Mouse (Mus musculus) heart, postnatal 10 days (tissue): Measurements from ENCODE around the gene Afg1l. TPM values are rescaled to one million over a fixed set of nuclear protein-coding genes. Genes with fewer than 3 reads are reported as not detected.

Source experiments
- DNase-seq, 2 experiments: peaks; one replicate each; pipeline ENCODE4 v3.0.0; 2021
- intact Hi-C: fragments of 180-260 bp; cut with DNase I; formaldehyde crosslinking; loops from one replicate; pipeline ENCODE4 v1.15.1; 2025
- total RNA-seq, 2 experiments: library from RNA; stranded (reverse); gene quantifications; 2 replicates each; pipeline ENCODE4 v1.2.3; 2021

The Afg1l gene
- total RNA-seq, 2 experiments from 2014 or later, result 25.4 to 26.6 TPM

GRCm38 (mm10) chr10:42273760-42274691, 204.3 kb downstream of the Afg1l start:
- intact Hi-C loops, result loop anchor here (5.0 kb wide), 1 partner anchor 242 kb away; no protein-coding TSS in a partner anchor
- peak; percentile 43 to 50 for DNase-seq

- intact Hi-C loops, result loop anchor here (5.0 kb wide), 1 partner anchor 241 kb away; no protein-coding TSS in a partner anchor
- DNase-seq, result no peak
Measured at GRCm38 (mm10) chr10:42273403-42273759, 205.0 kb downstream of the Afg1l start.

GRCm38 (mm10) chr10:42271454-42272230, 206.7 kb downstream of the Afg1l start:
- intact Hi-C loops, result loop anchor here (5.0 kb wide), 1 partner anchor 239 kb away; no protein-coding TSS in a partner anchor
- no peak for DNase-seq

DNA sequence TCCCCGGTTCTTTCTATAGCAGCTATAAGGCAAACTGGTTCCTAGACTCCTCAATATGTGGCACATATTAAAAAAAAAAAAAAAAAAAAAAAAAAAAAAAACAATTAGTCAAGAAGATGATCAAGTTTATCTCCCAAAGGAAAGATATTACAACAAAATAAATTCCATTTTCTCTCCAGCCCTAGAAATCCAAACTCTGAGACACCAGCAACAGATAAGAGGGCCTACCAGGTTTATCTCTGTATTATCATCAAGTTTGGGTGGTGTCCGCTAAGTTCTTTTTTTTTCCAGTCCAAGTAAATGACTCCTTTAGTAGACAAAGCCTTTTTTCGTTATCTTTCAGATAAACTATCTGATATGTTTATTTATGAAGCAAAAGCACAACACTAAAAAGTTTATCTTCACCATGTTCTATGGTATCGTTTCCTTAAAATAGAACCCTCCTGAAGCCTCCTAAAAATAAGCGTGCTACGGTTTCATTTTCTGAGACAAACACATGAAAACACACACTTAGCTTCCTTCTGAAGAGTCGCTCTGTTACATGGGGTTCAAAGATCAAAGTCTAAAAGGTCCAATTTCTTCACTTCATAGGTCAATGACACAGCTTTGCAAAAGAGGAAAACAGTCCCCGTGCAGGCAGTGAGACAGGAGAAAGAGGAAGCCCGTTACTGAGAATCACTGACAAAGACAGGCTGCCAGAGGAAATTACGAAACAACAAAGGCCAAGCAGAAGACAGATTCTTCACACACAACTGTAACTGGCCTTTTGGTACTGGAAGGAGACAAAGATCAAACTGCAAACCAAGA, 207.9 kb downstream of the Afg1l start:
- no peak for DNase-seq
- intact Hi-C loops, result loop anchor here (5.0 kb wide), 1 partner anchor 238 kb away; no protein-coding TSS in a partner anchor

GRCm38 (mm10) chr10:42269281-42270025, 208.9 kb downstream of the Afg1l start:
- DNase-seq, result no peak
- intact Hi-C loops, result loop anchor here (5.0 kb wide), 2 partner anchors 62 to 237 kb away; no protein-coding TSS in a partner anchor

DNA sequence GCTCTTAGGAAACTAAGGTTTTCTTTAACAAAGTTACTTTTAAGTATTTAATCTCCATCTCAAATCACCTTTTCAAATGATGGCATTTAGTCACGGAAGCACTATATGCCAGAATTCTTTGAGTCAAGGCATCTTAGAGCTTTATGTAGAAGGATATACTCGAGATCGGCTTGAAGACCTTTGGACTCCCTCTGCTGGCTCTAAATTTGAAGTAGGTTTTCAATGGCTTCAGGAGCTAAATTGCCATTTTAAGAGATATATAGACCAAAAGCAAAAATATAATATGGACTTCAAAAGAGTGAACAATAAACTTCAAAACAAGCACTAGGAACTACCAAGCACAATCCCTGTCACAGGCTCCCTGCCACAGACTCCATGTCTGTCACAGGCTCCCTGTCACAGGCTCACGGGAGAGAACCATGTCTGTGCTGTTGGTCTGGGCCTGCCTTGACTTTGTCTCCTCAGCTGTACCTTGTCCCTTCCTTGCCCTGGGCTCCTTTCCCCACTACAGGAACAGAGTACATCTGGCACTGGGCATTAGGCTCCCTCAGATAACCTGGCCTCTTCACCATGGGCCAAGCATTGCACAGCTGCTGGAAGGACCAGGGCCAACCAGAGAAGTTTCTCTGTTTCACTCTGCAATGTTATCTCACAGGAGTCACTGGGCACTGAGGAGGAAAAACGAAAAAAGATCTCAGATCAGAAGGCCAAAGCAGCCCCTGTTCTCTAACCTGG, 210.4 kb downstream of the Afg1l start:
- DNase-seq, result no peak
- intact Hi-C loops, result loop anchor here (5.0 kb wide), 1 partner anchor 61 kb away; no protein-coding TSS in a partner anchor

DNA sequence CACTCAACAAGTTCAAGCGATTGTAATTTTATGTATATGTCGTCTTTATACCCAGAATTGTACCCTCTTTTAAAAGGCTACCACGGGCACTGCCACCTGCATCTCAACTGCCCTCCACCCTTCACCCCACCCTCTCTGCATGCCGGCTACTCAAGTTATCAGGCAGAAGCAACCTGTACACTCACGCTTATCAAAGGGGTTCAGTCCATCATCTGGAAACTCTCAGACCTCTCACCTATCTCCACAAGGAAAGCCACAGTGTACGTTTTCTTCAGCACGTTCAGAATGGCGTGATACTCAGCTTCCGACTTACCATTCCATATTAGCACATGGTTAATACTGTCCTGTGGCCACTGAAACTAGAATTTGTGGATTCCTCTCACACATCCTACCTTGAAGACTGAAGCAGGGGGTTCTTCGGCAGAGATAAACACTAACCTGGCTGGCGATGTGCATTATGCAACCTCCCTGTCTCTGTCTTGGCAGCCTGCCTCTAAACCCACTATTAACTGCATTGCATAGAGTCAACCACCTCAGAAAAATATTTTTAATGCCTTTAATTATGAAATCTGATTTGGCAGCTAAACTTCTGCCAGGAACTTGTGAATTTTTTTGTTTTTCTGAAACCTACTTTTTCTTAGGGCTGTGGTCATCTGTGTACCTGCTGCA, 213.2 kb downstream of the Afg1l start:
- no peak for DNase-seq
- intact Hi-C loops, result loop anchor here (5.0 kb wide), 1 partner anchor 58 kb away; no protein-coding TSS in a partner anchor

GRCm38 (mm10) chr10:42264195-42264594, 214.2 kb downstream of the Afg1l start:
- DNase-seq, result peak in 1 of 2 experiments; percentile 55
- intact Hi-C loops, result no loop called here

DNA sequence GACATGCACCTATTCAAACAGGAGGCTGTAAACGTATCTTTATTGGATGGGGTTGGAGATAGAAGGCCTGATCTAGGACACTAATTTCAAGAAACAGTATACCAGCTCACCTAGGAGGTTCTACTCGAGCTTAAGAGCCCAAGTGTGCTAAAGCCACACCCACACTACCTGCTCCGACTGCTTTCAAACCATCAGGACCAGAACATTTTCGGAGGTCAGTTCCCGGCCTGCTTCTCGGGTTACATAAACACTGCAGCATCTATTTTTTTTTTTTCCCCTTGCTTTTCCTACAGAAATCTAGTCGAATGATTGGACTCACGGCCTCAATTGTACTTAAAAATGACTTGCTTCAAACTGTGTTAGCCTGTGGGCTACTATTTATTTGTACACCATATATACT, 214.7 kb downstream of the Afg1l start:
- intact Hi-C loops, result no loop called here
- DNase-seq, result no peak

Other genes starting within 250 kb of the Afg1l start
- gene Foxo3, start 201.8 kb downstream of the Afg1l start, total RNA-seq, result 10 to 100 TPM; 44.1 to 68.3 TPM
- gene Snx3, start 23.5 kb upstream of the Afg1l start, total RNA-seq, result 100 to 1,000 TPM; 205 to 214 TPM
- gene Nr2e1, start 105.1 kb upstream of the Afg1l start, total RNA-seq, result not detected
- 10 to 100 TPM; 19.6 to 20.1 TPM for gene Ostm1, start 105.3 kb upstream of the Afg1l start, total RNA-seq